ENCODE assay signal across 8 mouse cellular contexts in genomic region chr4:88350910-88351309, GRCm38 (mm10).
A peak's percentile ranks its signal among the peaks of the same experiment; 100 is the strongest.
DNase-seq lines count a peak whose midpoint lies in the region; ATAC-seq and TF ChIP-seq lines count a peak whose summit lies in the region.

No protein-coding gene starts in this region.

- H3K9ac ChIP-seq in limb, embryonic 11.5 days (ENCODE audit: low read length): no peak overlapping the region
- no peak overlapping the region for H3K9ac ChIP-seq in midbrain, embryonic 15.5 days

- no peak overlapping the region for H3K27ac ChIP-seq in cortical plate, adult 2 months (ENCODE audit: insufficient read depth, low read length)
- no peak overlapping the region for H3K27ac ChIP-seq in limb, embryonic 11.5 days (replicated peaks; ENCODE audit: low read depth, low read length)
- H3K27ac ChIP-seq in midbrain, embryonic 15.5 days: no peak overlapping the region
- no peak overlapping the region for H3K27ac ChIP-seq in spleen, adult 2 months (ENCODE audit: insufficient read depth, low read length)

- peak; percentile 98 for TF ChIP-seq CTCF in cortical plate, adult 2 months (IDR thresholded peaks at IDR 0.05; ENCODE audit: extremely low read depth, insufficient read depth, low read length)
- peak; percentile 82; the same call in 1 of the 2 replicates for TF ChIP-seq CTCF in spleen, adult 2 months (IDR thresholded peaks at IDR 0.05; ENCODE audit: extremely low read depth, insufficient read depth, insufficient read length, insufficient replicate concordance)

- H3K4me1 ChIP-seq in cortical plate, adult 2 months (ENCODE audit: control insufficient read depth, insufficient read depth, low read length): peaks cover 6% of the 10 kb centered on the region
- H3K4me1 ChIP-seq in limb, embryonic 11.5 days (ENCODE audit: control insufficient read depth, insufficient read depth, low read length): no peaks in the 10 kb centered on the region
- H3K4me1 ChIP-seq in midbrain, embryonic 15.5 days: no peaks in the 10 kb centered on the region
- H3K4me1 ChIP-seq in spleen, adult 2 months (ENCODE audit: control insufficient read depth, insufficient read depth, insufficient read length): no peaks in the 10 kb centered on the region

- peak; percentile 32 for DNase-seq in 3134 (ENCODE audit: extremely low read depth, insufficient read length, low spot score)
- DNase-seq in adipocyte (ENCODE audit: low spot score): peak; percentile 79
- peak; percentile 26 for DNase-seq in gastrocnemius, postnatal 14 days
- DNase-seq in kidney, adult 18-20 months: peak; percentile 65
- peak; percentile 78 for DNase-seq in limb, embryonic 11.5 days (ENCODE audit: low spot score)
- DNase-seq in spleen, adult 2 months (ENCODE audit: low read depth in 1 of 2, low spot score in 2 of 2): peak; percentile 39 to 45

- H3K9me3 ChIP-seq in limb, embryonic 11.5 days (ENCODE audit: control insufficient read depth, low read length): no peaks in the 10 kb centered on the region
- H3K9me3 ChIP-seq in midbrain, embryonic 15.5 days: no peaks in the 10 kb centered on the region

- 3% methylated on average over 4 of the region's 4 CpGs for WGBS in limb, embryonic 11.5 days
- 4% methylated on average over 4 of the region's 4 CpGs for WGBS in midbrain, embryonic 15.5 days
- 5% methylated on average over 4 of the region's 4 CpGs for WGBS in spleen, adult 2 months

- no peaks in the 10 kb centered on the region for H3K27me3 ChIP-seq in limb, embryonic 11.5 days (ENCODE audit: control insufficient read depth, insufficient read depth, low read length)
- no peaks in the 10 kb centered on the region for H3K27me3 ChIP-seq in midbrain, embryonic 15.5 days (replicated peaks)
- H3K27me3 ChIP-seq in spleen, adult 2 months (ENCODE audit: control insufficient read depth, insufficient read depth, low read length): no peaks in the 10 kb centered on the region

- no peak overlapping the region for H3K4me2 ChIP-seq in limb, embryonic 11.5 days (ENCODE audit: low read depth, severe bottlenecking)
- no peak overlapping the region for H3K4me2 ChIP-seq in midbrain, embryonic 15.5 days

- no peaks in the 10 kb centered on the region for H3K36me3 ChIP-seq in limb, embryonic 11.5 days (ENCODE audit: control insufficient read depth, insufficient read depth, low read length)
- no peaks in the 10 kb centered on the region for H3K36me3 ChIP-seq in midbrain, embryonic 15.5 days (replicated peaks)
- no peaks in the 10 kb centered on the region for H3K36me3 ChIP-seq in spleen, adult 2 months (ENCODE audit: control insufficient read depth, insufficient read depth, low read length)

- no peak for TF ChIP-seq POLR2A in cortical plate, adult 2 months (IDR thresholded peaks at IDR 0.05; ENCODE audit: extremely low read depth, insufficient read depth, low read length)
- no peak for TF ChIP-seq POLR2A in spleen, adult 2 months (IDR thresholded peaks at IDR 0.05; ENCODE audit: low read depth, low read length)

- no peak overlapping the region for H3K4me3 ChIP-seq in cortical plate, adult 2 months (ENCODE audit: insufficient read depth, low read length)
- no peak overlapping the region for H3K4me3 ChIP-seq in limb, embryonic 11.5 days (ENCODE audit: low read depth, low read length)
- no peak overlapping the region for H3K4me3 ChIP-seq in midbrain, embryonic 15.5 days
- H3K4me3 ChIP-seq in spleen, adult 2 months (ENCODE audit: extremely low read depth, insufficient read depth, insufficient read length): no peak overlapping the region

- no peak; the same call in 1 of the 2 replicates for ATAC-seq in limb, embryonic 11.5 days (ENCODE audit: insufficient number of reproducible peaks, low FRiP score, low TSS enrichment, low read depth)
- peak; percentile 92 for ATAC-seq in midbrain, embryonic 15.5 days (replicated peaks)

- intact Hi-C loops in gastrocnemius, postnatal 14 days (cut with DNase I; ENCODE audit: low total_unique reads): loop anchor here (2.0 kb wide), 1 partner anchor 316 kb away; no protein-coding TSS in a partner anchor

Comparison
In these comparisons a context has a peak if more than half of its experiments do, and no peak if none do; other contexts are left out.
1. DNase-seq: peak in every context shown above with its lines; median percentile 79 in adipocyte; 78 in limb, embryonic 11.5 days; 65 in kidney, adult 18-20 months; 42 in spleen, adult 2 months; 32 in 3134; 26 in gastrocnemius, postnatal 14 days.